Mouse (Mus musculus) heart, postnatal 36 days (tissue): Measurements from ENCODE around the gene H2-D1. TPM values are rescaled to one million over a fixed set of nuclear protein-coding genes. Genes with fewer than 3 reads are reported as not detected.
"Not testable (repeated sequence)": the region's sequence is repeated elsewhere in the genome, so short reads cannot be mapped to it uniquely, and the experiment has no call there.

ENCODE experiments used
- DNase-seq, 2 experiments: peaks; one replicate each; pipeline ENCODE4 v3.0.0; 2021 to 2022
- intact Hi-C: fragments of 180-260 bp; cut with DNase I; formaldehyde crosslinking; loops from one replicate; pipeline ENCODE4 v1.15.1; 2025
- microRNA-seq, 2 experiments: library from miRNA; unstranded; fragments of <30 nt; microRNA quantifications; one replicate each; pipeline ENCODE4 v1.2.0; 2021; ENCODE audit warnings: borderline number of aligned reads in 2 of 2
- total RNA-seq, 2 experiments: library from RNA; stranded (reverse); gene quantifications; 2 replicates each; pipeline ENCODE4 v1.2.3; 2021

H2-D1 gene
- total RNA-seq, 2 experiments from 2014 or later: 87.6 to 133 TPM

DNA sequence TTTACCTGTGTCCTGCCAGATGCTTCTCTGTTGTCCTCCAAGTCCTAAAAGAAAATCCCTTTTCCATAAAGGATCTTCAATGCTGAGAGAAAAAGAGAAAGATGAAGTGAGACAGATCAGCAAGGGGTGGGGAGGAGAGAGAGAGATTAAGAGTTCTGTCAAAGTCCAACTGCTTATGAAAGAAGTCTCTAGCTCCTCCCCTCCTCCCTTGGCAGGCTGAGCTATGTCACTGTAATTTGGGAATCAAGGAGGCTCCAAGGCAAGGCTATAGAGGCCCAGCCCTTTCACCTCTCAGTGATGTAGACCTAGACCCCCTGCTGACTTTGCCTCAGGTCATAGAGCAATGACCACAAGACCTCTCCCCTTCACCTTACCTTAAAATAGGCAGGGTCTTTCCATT is 22.9 kb downstream of the H2-D1 start:
- DNase-seq: no peak
- intact Hi-C loops: no loop called here

DNA sequence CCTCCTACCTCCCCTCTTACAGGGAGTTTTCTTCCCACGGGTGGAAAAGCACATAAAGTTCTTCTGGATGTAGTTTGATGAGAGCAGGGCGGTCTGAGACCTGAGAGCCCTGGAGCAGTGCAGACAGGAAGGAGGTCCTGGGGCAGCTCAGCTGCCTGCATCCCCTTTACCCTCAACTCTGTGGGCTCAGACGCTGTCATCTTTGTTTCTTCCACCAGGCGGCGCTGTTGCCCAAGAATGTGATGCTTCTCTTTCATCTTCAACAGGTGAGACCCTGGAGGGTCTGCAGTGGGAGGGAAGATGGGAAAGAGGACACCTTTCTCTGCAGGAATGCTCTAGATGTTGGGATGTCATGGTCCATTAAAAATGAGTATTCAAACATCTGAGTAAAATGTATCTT is 33.3 kb downstream of the H2-D1 start:
- DNase-seq: peak; percentile 61 to 78
- intact Hi-C loops: not testable (repeated sequence)

DNA sequence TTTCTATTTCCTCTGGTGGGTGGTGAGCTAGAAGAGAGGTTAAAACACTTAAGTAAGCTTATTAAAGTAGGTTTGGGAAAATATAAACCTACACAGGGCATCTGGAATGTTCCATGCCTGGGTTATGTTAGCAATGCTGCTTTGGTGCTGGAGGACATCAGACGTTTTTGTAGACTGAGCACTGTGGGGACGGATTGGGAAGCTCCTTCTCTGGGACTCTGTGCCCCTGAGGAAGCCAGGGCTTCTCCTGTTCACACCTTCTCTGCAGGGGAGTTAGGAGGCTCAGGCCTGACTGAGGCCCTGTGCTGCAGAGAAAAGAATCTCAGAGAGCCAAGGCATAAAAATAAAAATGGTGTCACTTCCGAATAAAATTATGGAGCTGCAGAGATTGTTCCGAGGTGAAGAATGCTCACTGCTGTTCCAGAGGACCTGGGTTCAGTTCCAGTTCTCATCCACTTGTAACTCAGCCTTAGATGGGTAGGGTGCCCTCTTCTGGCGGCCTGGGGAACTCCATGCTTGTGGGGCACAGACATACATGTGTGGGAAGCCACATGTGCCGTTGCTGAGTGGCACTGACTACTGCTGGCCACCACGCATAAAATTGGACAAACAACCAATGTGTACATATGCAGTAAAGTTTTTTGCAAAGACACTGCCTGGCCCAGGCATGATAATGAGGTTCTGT is 37.9 kb downstream of the H2-D1 start:
- intact Hi-C loops, DNase-seq: not testable (repeated sequence)

- DNase-seq: peak; percentile 92 to 99
Measured at GRCm38 (mm10) chr17:35301645-35302258, 39.2 kb downstream of the H2-D1 start.

DNA sequence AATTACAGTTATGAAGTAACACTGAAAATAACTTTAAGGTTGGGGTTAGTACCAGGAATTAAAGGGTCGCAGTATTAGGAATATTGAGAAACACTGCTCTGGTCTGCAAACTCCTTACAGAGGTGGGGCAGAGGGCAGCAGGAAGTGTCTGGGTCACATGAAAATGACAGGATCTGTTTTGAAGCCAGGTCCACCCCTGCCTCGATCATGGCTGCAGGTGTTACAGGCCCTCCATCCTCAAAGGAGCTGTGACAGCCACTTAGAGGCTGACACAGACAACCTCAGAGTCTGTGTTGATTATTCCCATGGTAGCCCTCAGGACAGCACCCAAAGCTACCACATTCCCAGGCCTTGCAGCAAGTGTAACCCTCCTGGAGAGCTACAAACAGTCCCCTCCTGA is 40.7 kb downstream of the H2-D1 start:
- DNase-seq: no peak
- intact Hi-C loops: loop anchor here (2.0 kb wide), 2 partner anchors 44 to 56 kb away; no protein-coding TSS in a partner anchor

More at GRCm38 (mm10) chr17:35301645-35302258, 39.2 kb downstream of the H2-D1 start:
- intact Hi-C loops: loop anchor here (1.0 to 2.0 kb wide), 3 partner anchors 43 to 1335 kb away; no protein-coding TSS in a partner anchor

GRCm38 (mm10) chr17:35303756-35304350 is 41.3 kb downstream of the H2-D1 start:
- intact Hi-C loops: loop anchor here (2.0 kb wide), 3 partner anchors 45 to 1343 kb away; no protein-coding TSS in a partner anchor
- no peak for DNase-seq

DNA sequence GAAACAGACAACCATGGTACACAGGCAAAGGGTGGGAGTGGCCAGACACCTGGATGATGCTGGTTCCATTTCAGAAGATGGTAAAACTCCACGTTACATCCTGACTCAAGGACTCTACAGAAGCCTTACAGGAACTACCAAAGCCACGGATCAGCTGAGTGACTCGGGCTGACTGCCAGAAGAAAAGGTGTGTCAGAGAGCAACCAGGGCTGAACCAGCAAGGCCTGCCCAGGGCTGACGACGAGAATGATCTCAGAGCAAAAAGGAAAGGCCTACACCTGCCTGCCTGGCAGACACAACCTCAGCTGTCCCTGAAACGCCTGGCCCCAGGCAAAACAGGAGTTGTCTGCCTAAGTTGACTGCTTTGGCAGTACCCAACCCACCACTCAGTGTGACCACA is 41.9 kb downstream of the H2-D1 start:
- no peak for DNase-seq
- intact Hi-C loops: loop anchor here (2.0 kb wide), 1 partner anchor 1344 kb away; no protein-coding TSS in a partner anchor

- intact Hi-C loops: loop anchor here (2.0 kb wide), 1 partner anchor 1344 kb away; no protein-coding TSS in a partner anchor
- not testable (repeated sequence) for DNase-seq
Measured at GRCm38 (mm10) chr17:35304921-35305320, 42.4 kb downstream of the H2-D1 start.

Small RNA genes within 50 kb of the gene (microRNA-seq; reads per million reads assigned to microRNA genes)
- 0.72 to 1.3 reads per million in 2 experiments for gene Mir6975
- gene Mir8094: 0 to 0.72 reads per million in 2 experiments

Other genes with a start within 250 kb of the H2-D1 start
- 1 to 10 TPM; 8.4 to 9.3 TPM for gene Vwa7, start 246.2 kb upstream of the H2-D1 start, total RNA-seq
- not detected for gene Sapcd1, start 234.7 kb upstream of the H2-D1 start, total RNA-seq
- gene Msh5, start 216.0 kb upstream of the H2-D1 start, total RNA-seq: under 1 TPM; 0.25 to 0.70 TPM
- gene Clic1, start 212.8 kb upstream of the H2-D1 start, total RNA-seq: 10 to 100 TPM; 41.7 to 44.0 TPM
- 10 to 100 TPM; 27.5 to 27.6 TPM for gene Ddah2, start 203.7 kb upstream of the H2-D1 start, total RNA-seq
- under 1 TPM in 1 of 2 experiments, not detected in 1; 0.56 TPM for gene Ly6g6c, start 197.3 kb upstream of the H2-D1 start, total RNA-seq
- under 1 TPM; 0.42 to 0.49 TPM for gene Mpig6b, start 196.5 kb upstream of the H2-D1 start, total RNA-seq
- gene Ly6g6e, start 185.8 kb upstream of the H2-D1 start, total RNA-seq: not detected
- gene Ly6g6d, start 184.7 kb upstream of the H2-D1 start, total RNA-seq: under 1 TPM; 0.70 to 0.80 TPM
- gene Ly6g6f, start 177.1 kb upstream of the H2-D1 start, total RNA-seq: not detected
- 10 to 100 TPM; 54.6 to 61.1 TPM for gene Abhd16a, start 173.5 kb upstream of the H2-D1 start, total RNA-seq
- not detected for gene Ly6g5c, start 154.5 kb upstream of the H2-D1 start, total RNA-seq
- gene Ly6g5b, start 147.3 kb upstream of the H2-D1 start, total RNA-seq: not detected
- gene Gpank1, start 141.3 kb upstream of the H2-D1 start, total RNA-seq: 1 to 10 TPM; 8.0 to 9.6 TPM
- gene Csnk2b, start 140.7 kb upstream of the H2-D1 start, total RNA-seq: 100 to 1,000 TPM; 163 to 164 TPM
- 10 to 100 TPM; 25.7 to 26.4 TPM for gene D17H6S53E, start 136.4 kb upstream of the H2-D1 start, total RNA-seq
- gene Apom, start 130.7 kb upstream of the H2-D1 start, total RNA-seq: not detected
- gene Bag6, start 127.6 kb upstream of the H2-D1 start, total RNA-seq: 100 to 1,000 TPM; 243 to 268 TPM
- gene Prrc2a, start 97.8 kb upstream of the H2-D1 start, total RNA-seq: 100 to 1,000 TPM; 122 to 127 TPM
- 1 to 10 TPM; 2.0 to 6.2 TPM for gene Aif1, start 86.7 kb upstream of the H2-D1 start, total RNA-seq
- 1 to 10 TPM; 3.3 to 3.7 TPM for gene Lst1, start 74.3 kb upstream of the H2-D1 start, total RNA-seq
- gene Ltb, start 68.3 kb upstream of the H2-D1 start, total RNA-seq: 1 to 10 TPM; 1.0 to 1.6 TPM
- gene Tnf, start 60.7 kb upstream of the H2-D1 start, total RNA-seq: under 1 TPM; 0.53 to 0.57 TPM
- under 1 TPM in 1 of 2 experiments, not detected in 1; 0.19 TPM for gene Lta, start 57.4 kb upstream of the H2-D1 start, total RNA-seq
- not detected for gene Gm16181, start 41.9 kb upstream of the H2-D1 start, total RNA-seq
- 1 to 10 TPM; 2.0 to 2.6 TPM for gene Atp6v1g2, start 29.1 kb upstream of the H2-D1 start, total RNA-seq
- 1 to 10 TPM; 8.0 to 8.5 TPM for gene Nfkbil1, start 26.9 kb upstream of the H2-D1 start, total RNA-seq
- 10 to 100 TPM; 83.3 to 97.3 TPM for gene Ddx39b, start 21.0 kb upstream of the H2-D1 start, total RNA-seq
- gene H2-Q1, start 57.7 kb downstream of the H2-D1 start, total RNA-seq: 1 to 10 TPM; 1.1 to 1.4 TPM
- gene H2-Q2, start 79.5 kb downstream of the H2-D1 start, total RNA-seq: 1 to 10 TPM in 1 of 2 experiments, under 1 TPM in 1; 0.64 to 1.4 TPM
- gene H2-Q4, start 116.9 kb downstream of the H2-D1 start, total RNA-seq: 10 to 100 TPM; 10.1 to 13.8 TPM
- gene H2-Q6, start 162.1 kb downstream of the H2-D1 start, total RNA-seq: 1 to 10 TPM in 1 of 2 experiments, under 1 TPM in 1; 0.78 to 1.6 TPM
- 1 to 10 TPM in 1 of 2 experiments, under 1 TPM in 1; 0.94 to 2.1 TPM for gene H2-Q7, start 176.4 kb downstream of the H2-D1 start, total RNA-seq
- gene H2-Q10, start 207.4 kb downstream of the H2-D1 start, total RNA-seq: under 1 TPM; 0.19 to 0.33 TPM
- not detected for gene Pou5f1, start 243.3 kb downstream of the H2-D1 start, total RNA-seq